24 mouse cellular contexts compared by ENCODE assay signal in the genomic region with DNA sequence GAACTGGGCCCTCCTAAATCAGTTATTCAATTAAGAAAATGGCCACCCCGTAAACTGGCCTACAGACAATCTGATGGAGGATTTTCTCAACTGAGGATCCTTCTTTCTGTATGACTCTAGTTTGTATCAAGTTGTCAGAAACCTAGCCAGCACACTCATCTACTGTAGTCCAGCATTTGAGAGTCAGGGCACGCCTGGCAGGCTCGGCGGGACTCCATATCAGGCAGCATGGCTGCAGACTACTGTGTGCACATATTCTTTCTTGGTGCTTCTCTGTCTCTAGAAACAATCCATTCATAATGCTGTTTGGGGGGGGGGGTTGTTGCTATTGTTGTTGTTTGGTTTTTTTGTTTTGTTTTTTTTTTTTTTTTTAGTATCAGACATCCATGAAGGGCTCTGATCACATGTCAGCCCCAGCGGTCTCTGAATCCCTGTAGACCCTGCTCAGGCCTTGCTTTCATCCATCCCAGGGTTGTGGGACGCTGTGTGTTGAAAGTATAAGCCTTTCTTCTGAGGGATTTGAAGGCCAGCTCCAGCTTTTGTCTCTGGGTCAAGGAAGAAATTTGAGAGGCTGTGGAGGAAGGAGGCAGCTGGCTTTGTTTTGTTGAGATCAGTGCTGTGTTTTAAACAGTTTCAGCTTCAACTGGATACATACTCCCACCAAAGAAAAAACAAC.
DNase-seq lines count a peak whose midpoint lies in the region; ATAC-seq and TF ChIP-seq lines count a peak whose summit lies in the region.
"Had no signal": no experiment of that assay in that cellular context is flagged by ENCODE, and none has a peak within 500 bp of the region (broad histone marks: within the 10 kb centered on the region; RNA-seq: fewer than 3 reads in every experiment).

No protein-coding gene starts in this region.

- H3K9me3 ChIP-seq in forebrain, embryonic 10.5 days, result no peaks in the 10 kb centered on the region
- no peaks in the 10 kb centered on the region for H3K9me3 ChIP-seq in forebrain, embryonic 15.5 days
- no peaks in the 10 kb centered on the region for H3K9me3 ChIP-seq in hindbrain, embryonic 10.5 days
- no peaks in the 10 kb centered on the region for H3K9me3 ChIP-seq in hindbrain, embryonic 13.5 days
- H3K9me3 ChIP-seq in midbrain, embryonic 11.5 days (ENCODE audit: control insufficient read depth, low read length), result no peaks in the 10 kb centered on the region
- no peaks in the 10 kb centered on the region for H3K9me3 ChIP-seq in midbrain, postnatal 0 days (ENCODE audit: low read length)
- H3K9me3 ChIP-seq: liver, embryonic 12.5 days had no signal

- H3K27ac ChIP-seq in forebrain, embryonic 10.5 days, result peak overlapping the region; percentile 63
- no peak overlapping the region for H3K27ac ChIP-seq in forebrain, embryonic 15.5 days (replicated peaks)
- H3K27ac ChIP-seq in hindbrain, embryonic 10.5 days, result peak overlapping the region; percentile 66
- H3K27ac ChIP-seq in hindbrain, embryonic 13.5 days, result no peak overlapping the region
- H3K27ac ChIP-seq in midbrain, embryonic 11.5 days (ENCODE audit: low read depth, low read length), result peak overlapping the region; percentile 72
- no peak overlapping the region for H3K27ac ChIP-seq in midbrain, postnatal 0 days (ENCODE audit: low read depth, low read length)
- no peak overlapping the region for H3K27ac ChIP-seq in layer of hippocampus, adult 2 months
- H3K27ac ChIP-seq: liver, embryonic 12.5 days had no signal

- H3K4me2 ChIP-seq in forebrain, embryonic 15.5 days (replicated peaks), result no peak overlapping the region
- no peak overlapping the region for H3K4me2 ChIP-seq in hindbrain, embryonic 13.5 days
- H3K4me2 ChIP-seq in midbrain, embryonic 11.5 days, result no peak overlapping the region
- H3K4me2 ChIP-seq in midbrain, postnatal 0 days (ENCODE audit: low read depth, low read length, poor library complexity, severe bottlenecking), result no peak overlapping the region
- peak overlapping the region; percentile 9 for H3K4me2 ChIP-seq in myocyte (ENCODE audit: low read depth)
- H3K4me2 ChIP-seq: heart, embryonic 11.5 days; liver, embryonic 12.5 days had no signal

- no peaks in the 10 kb centered on the region for H3K79me2 ChIP-seq in myocyte (ENCODE audit: control insufficient read depth, insufficient read depth)

- no peaks in the 10 kb centered on the region for H3K27me3 ChIP-seq in forebrain, embryonic 10.5 days (ENCODE audit: poor library complexity, severe bottlenecking)
- no peaks in the 10 kb centered on the region for H3K27me3 ChIP-seq in forebrain, embryonic 15.5 days
- H3K27me3 ChIP-seq in hindbrain, embryonic 10.5 days (ENCODE audit: insufficient read depth, poor library complexity, severe bottlenecking), result no peaks in the 10 kb centered on the region
- no peaks in the 10 kb centered on the region for H3K27me3 ChIP-seq in hindbrain, embryonic 13.5 days
- no peaks in the 10 kb centered on the region for H3K27me3 ChIP-seq in midbrain, embryonic 11.5 days (ENCODE audit: control insufficient read depth, insufficient read depth, low read length)
- no peaks in the 10 kb centered on the region for H3K27me3 ChIP-seq in midbrain, postnatal 0 days (ENCODE audit: insufficient read depth, low read length)
- no peaks in the 10 kb centered on the region for H3K27me3 ChIP-seq in myocyte (ENCODE audit: control insufficient read depth, insufficient read depth, insufficient read length)
- H3K27me3 ChIP-seq: liver, embryonic 12.5 days had no signal

- DNase-seq in forebrain, embryonic 10.5 days (ENCODE audit: extremely low spot score, low spot score), result no peak
- DNase-seq in hindbrain, embryonic 10.5 days (ENCODE audit: low spot score), result no peak
- DNase-seq in midbrain, embryonic 11.5 days (ENCODE audit: low spot score, missing footprints), result peak; percentile 88
- DNase-seq in midbrain, postnatal 0 days (ENCODE audit: low spot score), result no peak
- no peak for DNase-seq in layer of hippocampus, adult 2 months (ENCODE audit: low spot score in 2 of 2)
- DNase-seq: adrenal gland, postnatal 10 days; cerebellum, adult 11 months; cerebellum, adult 9-10 months; gastrocnemius, postnatal 14 days; kidney, adult 8-10 months; kidney, postnatal 14 days; liver, postnatal 0 days; lung, postnatal 36 days; right cerebral cortex, postnatal 25 days; spleen, adult 18-20 months; thymus, adult 18-20 months; thymus, postnatal 25 days had no signal

- H3K9ac ChIP-seq in forebrain, embryonic 15.5 days (replicated peaks), result no peak overlapping the region
- no peak overlapping the region for H3K9ac ChIP-seq in hindbrain, embryonic 13.5 days
- peak overlapping the region; percentile 7; the same call in 1 of the 2 replicates for H3K9ac ChIP-seq in midbrain, embryonic 11.5 days (ENCODE audit: low read length)
- H3K9ac ChIP-seq in midbrain, postnatal 0 days (replicated peaks; ENCODE audit: low read length, poor library complexity, severe bottlenecking), result no peak overlapping the region
- H3K9ac ChIP-seq: liver, embryonic 12.5 days; liver, postnatal 0 days had no signal

- TF ChIP-seq CTCF in midbrain, postnatal 0 days (IDR thresholded peaks at IDR 0.05), result no peak
- TF ChIP-seq CTCF in layer of hippocampus, adult 2 months (conservative IDR thresholded peaks at IDR 0.05), result no peak

- no peak overlapping the region for H3K4me3 ChIP-seq in forebrain, embryonic 10.5 days
- no peak overlapping the region for H3K4me3 ChIP-seq in forebrain, embryonic 15.5 days
- no peak overlapping the region for H3K4me3 ChIP-seq in hindbrain, embryonic 10.5 days
- no peak overlapping the region for H3K4me3 ChIP-seq in hindbrain, embryonic 13.5 days
- H3K4me3 ChIP-seq in midbrain, embryonic 11.5 days (ENCODE audit: low read depth, low read length), result no peak overlapping the region
- H3K4me3 ChIP-seq in midbrain, postnatal 0 days (ENCODE audit: low read depth, low read length), result no peak overlapping the region
- H3K4me3 ChIP-seq in myocyte, result no peak overlapping the region
- H3K4me3 ChIP-seq in layer of hippocampus, adult 2 months, result no peak overlapping the region
- H3K4me3 ChIP-seq: liver, embryonic 12.5 days had no signal

- no peak for TF ChIP-seq POLR2A in myocyte (IDR thresholded peaks at IDR 0.05; ENCODE audit: insufficient read length, low read depth)

- no peak overlapping the region for H3ac ChIP-seq in myocyte (ENCODE audit: control insufficient read depth, insufficient read length)

- peaks cover 38% of the 10 kb centered on the region for H3K4me1 ChIP-seq in forebrain, embryonic 10.5 days
- peaks cover 16% of the 10 kb centered on the region for H3K4me1 ChIP-seq in forebrain, embryonic 15.5 days
- peaks cover 32% of the 10 kb centered on the region for H3K4me1 ChIP-seq in hindbrain, embryonic 10.5 days (replicated peaks)
- peaks cover 4% of the 10 kb centered on the region for H3K4me1 ChIP-seq in hindbrain, embryonic 13.5 days (replicated peaks)
- H3K4me1 ChIP-seq in midbrain, embryonic 11.5 days (ENCODE audit: control insufficient read depth, insufficient read depth, low read length), result peaks cover 12% of the 10 kb centered on the region
- H3K4me1 ChIP-seq in midbrain, postnatal 0 days (ENCODE audit: insufficient read depth, low read length), result no peaks in the 10 kb centered on the region
- H3K4me1 ChIP-seq: liver, embryonic 12.5 days had no signal

- WGBS in forebrain, embryonic 10.5 days, result 53% methylated on average over 6 of the region's 6 CpGs
- WGBS in forebrain, embryonic 15.5 days, result 67% methylated on average over 6 of the region's 6 CpGs
- 61% methylated on average over 6 of the region's 6 CpGs for WGBS in hindbrain, embryonic 10.5 days
- WGBS in hindbrain, embryonic 13.5 days, result 57% methylated on average over 6 of the region's 6 CpGs
- WGBS in midbrain, embryonic 11.5 days, result 47% methylated on average over 6 of the region's 6 CpGs
- WGBS in midbrain, postnatal 0 days, result 48% methylated on average over 6 of the region's 6 CpGs

- no peaks in the 10 kb centered on the region for H3K36me3 ChIP-seq in forebrain, embryonic 10.5 days (replicated peaks)
- no peaks in the 10 kb centered on the region for H3K36me3 ChIP-seq in forebrain, embryonic 15.5 days
- no peaks in the 10 kb centered on the region for H3K36me3 ChIP-seq in hindbrain, embryonic 10.5 days
- no peaks in the 10 kb centered on the region for H3K36me3 ChIP-seq in hindbrain, embryonic 13.5 days
- no peaks in the 10 kb centered on the region for H3K36me3 ChIP-seq in midbrain, embryonic 11.5 days (ENCODE audit: control insufficient read depth, insufficient read depth, low read length)
- no peaks in the 10 kb centered on the region for H3K36me3 ChIP-seq in midbrain, postnatal 0 days (ENCODE audit: insufficient read depth, low read length)
- H3K36me3 ChIP-seq in myocyte (ENCODE audit: control insufficient read depth, insufficient read depth), result no peaks in the 10 kb centered on the region
- H3K36me3 ChIP-seq: G1E; liver, embryonic 12.5 days had no signal

- no peak for ATAC-seq in forebrain, embryonic 15.5 days (replicated peaks)
- ATAC-seq in hindbrain, embryonic 13.5 days (ENCODE audit: low FRiP score), result no peak
- ATAC-seq in midbrain, embryonic 11.5 days (ENCODE audit: low FRiP score), result peak; percentile 80
- no peak for ATAC-seq in midbrain, postnatal 0 days (ENCODE audit: low FRiP score)
- ATAC-seq: intestine, embryonic 16.5 days; liver, embryonic 12.5 days; liver, postnatal 0 days had no signal

TF ChIP-seq in myocyte, 11 proteins besides CTCF, POLR2A, EP300 and RAD21:
- TF ChIP-seq CEBPB (IDR thresholded peaks at IDR 0.05; ENCODE audit: insufficient read depth, poor library complexity, severe bottlenecking), result no peak
- no peak for TF ChIP-seq POLR2AphosphoS2 (IDR thresholded peaks at IDR 0.05; ENCODE audit: insufficient read length, low read depth)
- no peak for TF ChIP-seq MYOG (IDR thresholded peaks at IDR 0.05; ENCODE audit: control insufficient read depth in 1 of 3, insufficient read depth in 1 of 3, insufficient read length in 2 of 3, low read depth in 2 of 3)
- TF ChIP-seq E2F4 (IDR thresholded peaks at IDR 0.05; ENCODE audit: insufficient read depth), result no peak
- TF ChIP-seq SRF (IDR thresholded peaks at IDR 0.05; ENCODE audit: control insufficient read depth, insufficient read length, low read depth), result no peak
- no peak for TF ChIP-seq USF1 (IDR thresholded peaks at IDR 0.05; ENCODE audit: low read depth)
- no peak for TF ChIP-seq REST (IDR thresholded peaks at IDR 0.05; ENCODE audit: insufficient read depth, insufficient read length)

Comparison
In these comparisons a context has a peak if more than half of its experiments do, and no peak if none do; other contexts are left out.
1. H3K27ac ChIP-seq: peak in forebrain, embryonic 10.5 days (single experiment), hindbrain, embryonic 10.5 days (single experiment) and midbrain, embryonic 11.5 days (single experiment); none in forebrain, embryonic 15.5 days (single experiment), hindbrain, embryonic 13.5 days (single experiment), midbrain, postnatal 0 days (single experiment) and layer of hippocampus, adult 2 months (single experiment).